Mouse (Mus musculus) cerebellum, adult 18-20 months (tissue): Measurements from ENCODE around the gene Olfr544.

ENCODE experiments used
- DNase-seq, 2 experiments: peaks; one replicate each; pipeline ENCODE4 v3.0.0; 2021

Olfr544 gene

DNA sequence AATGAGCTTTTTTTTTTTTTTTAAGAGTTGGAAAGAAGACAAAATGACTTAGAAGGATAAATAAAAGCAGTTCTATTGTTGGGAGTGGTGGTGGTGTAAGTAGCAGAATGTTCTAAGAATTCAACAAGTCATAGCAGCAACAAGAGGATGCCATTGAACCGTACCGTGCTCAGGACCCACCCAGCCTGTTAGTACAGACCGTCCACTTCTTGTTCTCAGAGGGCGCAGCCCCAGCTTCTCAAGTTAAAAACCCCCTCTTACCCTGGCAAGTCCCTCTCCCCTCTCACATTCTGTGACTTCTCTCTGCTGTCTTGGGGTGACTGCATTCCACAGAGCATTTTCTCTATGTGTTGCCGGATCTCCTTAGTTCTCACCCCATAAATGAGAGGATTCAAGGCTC, 11.5 kb downstream of the Olfr544 start:
- DNase-seq = no peak

DNA sequence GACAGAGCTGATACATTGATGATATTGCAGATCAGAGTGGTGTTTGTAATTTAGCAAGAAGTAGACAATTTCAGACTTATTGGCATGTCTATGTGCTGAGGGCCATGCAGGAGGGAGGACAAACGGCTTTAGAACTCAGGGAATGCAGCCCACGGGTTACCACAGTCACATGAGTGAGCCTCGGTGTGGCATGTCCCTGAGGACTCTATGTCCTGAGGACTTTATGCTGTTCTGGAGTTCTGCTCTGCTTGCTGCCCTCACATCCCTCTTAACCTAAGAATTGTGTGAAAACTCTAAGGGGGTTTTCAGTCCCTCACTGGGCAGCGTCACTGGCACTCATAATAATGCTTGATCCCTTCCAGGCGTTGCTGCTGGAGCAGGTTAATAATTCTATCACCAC, 15.4 kb downstream of the Olfr544 start:
- no peak for DNase-seq

GRCm38 (mm10) chr7:102467566-102467965, 20.5 kb downstream of the Olfr544 start:
- no peak for DNase-seq

DNA sequence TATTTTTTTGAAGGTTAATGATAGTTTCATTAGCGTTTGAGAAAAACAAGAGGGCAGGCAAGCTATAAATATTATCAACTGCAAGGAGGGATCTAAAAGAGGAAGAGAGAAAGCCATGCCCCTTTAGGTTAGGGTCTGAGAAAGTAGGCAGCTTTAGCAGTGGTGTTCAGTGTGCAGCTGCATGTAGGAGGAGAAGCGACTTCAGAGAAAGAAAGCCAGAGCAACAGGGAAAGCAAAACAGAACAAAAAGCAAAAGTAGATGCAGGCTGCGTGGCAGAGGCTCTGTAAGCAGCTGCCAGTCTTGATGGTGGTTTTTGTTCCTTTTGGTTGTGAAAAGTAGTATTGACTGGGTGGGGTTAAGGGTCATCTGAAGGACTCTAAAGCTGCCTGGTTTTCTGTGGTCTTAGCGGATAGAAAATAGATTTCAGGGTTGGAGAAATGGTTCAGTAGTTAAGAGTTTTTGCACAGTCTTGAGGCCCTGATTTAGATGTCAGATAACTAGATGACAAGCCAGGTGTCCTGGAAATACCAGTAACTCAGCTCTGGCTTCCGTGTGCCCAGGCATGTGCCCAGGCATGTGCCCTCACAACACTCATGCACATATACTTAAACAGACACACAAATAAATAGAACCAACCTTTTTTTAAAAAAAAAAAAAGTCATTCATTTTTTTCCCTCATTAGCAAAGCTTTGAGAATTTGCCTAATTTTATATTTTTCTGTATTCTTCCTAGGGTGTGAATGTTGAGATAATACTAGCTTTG, 29.3 kb downstream of the Olfr544 start:
- DNase-seq = no peak

DNA sequence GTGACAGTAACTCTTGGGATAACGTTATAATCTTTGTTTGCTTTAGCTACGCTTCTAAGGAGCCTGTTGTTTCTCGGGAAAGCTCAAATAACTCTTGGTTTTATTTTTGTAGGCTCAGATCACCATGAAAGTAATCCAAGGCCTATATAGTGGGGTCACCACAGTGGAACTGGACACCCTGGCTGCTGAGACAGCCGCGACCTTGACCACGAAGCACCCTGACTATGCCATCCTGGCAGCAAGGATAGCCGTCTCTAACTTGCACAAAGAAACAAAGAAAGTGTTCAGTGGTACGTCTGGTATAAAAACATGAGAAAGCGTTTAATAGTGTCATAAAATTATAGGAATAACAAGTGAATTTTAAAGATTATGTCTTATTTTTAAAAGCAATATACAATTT, 41.7 kb downstream of the Olfr544 start:
- DNase-seq = no peak

GRCm38 (mm10) chr7:102444301-102444700, 43.8 kb downstream of the Olfr544 start:
- no peak for DNase-seq

- DNase-seq = no peak
Observed at GRCm38 (mm10) chr7:102442432-102442831, 45.7 kb downstream of the Olfr544 start.

- DNase-seq = peak; percentile 93 to 97
Observed at GRCm38 (mm10) chr7:102441657-102442391, 46.3 kb downstream of the Olfr544 start, which contains the start of gene Rrm1. Rrm1 (plus strand) TSS chr7:102441695.

DNA sequence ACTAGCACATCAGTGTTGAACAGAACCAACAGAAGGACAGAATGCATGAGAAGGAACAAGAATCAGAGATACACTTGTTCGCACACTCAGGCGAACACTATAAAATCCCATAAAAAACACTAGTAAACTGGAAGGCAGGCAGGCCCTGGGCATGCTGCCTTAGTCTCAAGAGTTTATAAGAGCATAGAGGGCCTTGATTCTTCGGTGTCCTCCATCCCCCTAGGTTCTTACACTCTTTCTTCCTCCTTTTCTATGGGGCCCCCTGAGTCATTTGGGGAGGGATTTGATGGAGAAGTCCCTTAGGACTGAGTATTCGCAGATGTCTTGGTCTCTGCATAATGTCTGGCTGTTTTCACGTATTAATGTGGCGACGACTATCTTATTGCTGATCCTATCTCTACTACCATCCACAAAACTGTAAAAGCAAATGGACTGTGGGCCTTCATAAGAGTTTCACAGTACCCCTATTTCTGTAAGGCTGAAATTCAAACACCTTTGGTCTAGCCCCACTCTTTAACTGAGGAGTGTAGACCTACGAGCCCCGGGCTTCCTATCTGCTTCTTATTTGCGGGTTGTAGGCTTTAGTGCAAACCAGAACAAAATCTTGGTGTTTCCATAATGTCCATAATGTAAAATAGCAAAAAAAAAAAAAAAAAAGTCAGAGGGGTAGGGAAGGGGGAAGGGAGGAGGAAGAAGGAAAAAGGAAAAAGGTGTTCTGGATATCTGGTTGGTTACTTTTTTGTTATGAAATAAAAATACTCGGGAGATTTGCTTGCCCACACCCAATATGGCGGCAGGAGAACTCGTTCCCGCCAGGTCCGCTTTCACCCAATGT, 47.1 kb downstream of the Olfr544 start:
- peak in 1 of 2 experiments; percentile 6 for DNase-seq

- DNase-seq = no peak
Observed at GRCm38 (mm10) chr7:102434344-102434743, 53.8 kb downstream of the Olfr544 start.
